Mouse (Mus musculus): ENCODE data around the gene Ccdc85c. TPM values are rescaled to one million over a fixed set of nuclear protein-coding genes. Genes with fewer than 3 reads are reported as not detected.

Ccdc85c gene
- polyA plus RNA-seq, 1 experiment = 26.1 TPM

DNA sequence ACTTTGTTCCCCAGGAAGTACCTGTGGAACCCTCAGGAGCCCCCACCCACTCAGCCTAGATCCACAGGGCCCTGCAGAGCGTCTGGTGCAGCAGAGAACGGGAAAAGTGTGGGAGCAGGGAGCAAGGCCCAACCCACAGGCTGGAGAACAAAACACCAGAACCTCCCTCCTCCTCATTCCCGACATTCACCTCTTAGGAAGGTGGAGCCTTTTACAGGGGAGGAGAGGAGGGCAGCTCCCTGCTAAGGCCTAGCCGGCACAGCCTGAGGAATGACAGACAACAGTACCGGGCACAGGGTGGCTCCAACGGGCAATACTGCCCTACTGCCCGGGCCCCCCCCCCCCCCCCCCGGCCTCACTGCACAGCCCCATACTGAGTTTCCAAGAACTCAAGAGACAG, 51.9 kb downstream of the Ccdc85c start:
- TF ChIP-seq POLR2A (IDR thresholded peaks at IDR 0.05; ENCODE audit: control insufficient read depth, extremely low read depth, insufficient read depth, low read length, poor library complexity) = no peak
- no peak for TF ChIP-seq CTCF (IDR thresholded peaks at IDR 0.05; ENCODE audit: borderline replicate concordance, control insufficient read depth, extremely low read depth, insufficient read depth, low read length, poor library complexity)
- no peaks in the 10 kb centered on the region for H3K4me1 ChIP-seq (replicated peaks; ENCODE audit: control insufficient read depth, insufficient read depth, low read length)
- no peaks in the 10 kb centered on the region for H3K27me3 ChIP-seq (ENCODE audit: control insufficient read depth, insufficient read depth, low read length)
- DNase-seq = no peak
- H3K27ac ChIP-seq (ENCODE audit: control insufficient read depth, insufficient read depth, low read length) = no peak overlapping the region
- WGBS = 89% methylated on average over 8 of the region's 8 CpGs
- H3K4me3 ChIP-seq (ENCODE audit: control insufficient read depth, insufficient read depth, low read length) = no peak overlapping the region
- H3K36me3 ChIP-seq (ENCODE audit: control insufficient read depth, insufficient read depth, low read length) = no peaks in the 10 kb centered on the region

DNA sequence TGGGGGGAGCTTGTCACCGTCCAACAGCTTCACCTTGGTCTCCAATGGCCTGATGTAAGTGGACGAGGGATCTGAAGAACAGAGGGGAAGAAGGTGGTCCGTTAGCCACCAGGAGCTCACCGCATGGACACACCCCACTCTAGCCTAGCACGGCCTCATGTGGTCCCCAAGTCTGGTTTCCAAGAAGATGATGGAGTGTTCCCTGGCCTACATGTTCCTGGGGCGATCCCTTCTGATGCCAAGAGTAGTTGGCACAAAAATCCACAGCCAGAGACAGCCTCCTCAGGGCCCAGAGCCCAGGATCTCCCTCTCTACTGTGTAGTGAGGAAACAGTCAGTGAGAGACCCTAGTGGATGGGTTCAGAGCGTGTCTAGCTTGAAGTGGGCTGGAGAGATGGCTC, 53.5 kb downstream of the Ccdc85c start:
- no peak overlapping the region for H3K27ac ChIP-seq (ENCODE audit: control insufficient read depth, insufficient read depth, low read length)
- TF ChIP-seq CTCF (IDR thresholded peaks at IDR 0.05; ENCODE audit: borderline replicate concordance, control insufficient read depth, extremely low read depth, insufficient read depth, low read length, poor library complexity) (no peak), POLR2A (IDR thresholded peaks at IDR 0.05; ENCODE audit: control insufficient read depth, extremely low read depth, insufficient read depth, low read length, poor library complexity) (no peak)
- no peaks in the 10 kb centered on the region for H3K4me1 ChIP-seq (replicated peaks; ENCODE audit: control insufficient read depth, insufficient read depth, low read length)
- no peaks in the 10 kb centered on the region for H3K27me3 ChIP-seq (ENCODE audit: control insufficient read depth, insufficient read depth, low read length)
- no peak for DNase-seq
- WGBS = 95% methylated on average over 7 of the region's 7 CpGs
- H3K36me3 ChIP-seq (ENCODE audit: control insufficient read depth, insufficient read depth, low read length) = no peaks in the 10 kb centered on the region
- H3K4me3 ChIP-seq (ENCODE audit: control insufficient read depth, insufficient read depth, low read length) = no peak overlapping the region

DNA sequence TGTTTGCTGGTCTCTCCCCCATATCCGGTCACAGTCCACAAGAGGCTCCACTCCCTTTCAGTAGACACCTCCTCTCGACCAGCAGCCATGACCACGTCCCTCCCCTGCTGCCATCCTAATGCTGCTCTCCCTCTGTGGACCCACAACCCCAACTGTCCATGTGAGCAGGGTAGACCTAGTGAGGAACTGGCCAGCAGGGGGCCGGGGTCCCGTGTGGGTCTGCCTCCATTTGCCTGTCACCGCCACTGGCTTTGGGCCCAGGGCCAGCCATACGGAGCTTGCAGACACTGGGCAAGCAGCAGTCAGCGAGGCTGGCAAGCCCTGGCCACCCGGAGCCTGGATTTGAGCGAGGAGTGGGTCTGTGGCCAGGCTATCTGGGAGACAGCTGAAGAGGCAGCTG, 54.0 kb downstream of the Ccdc85c start:
- H3K4me1 ChIP-seq (replicated peaks; ENCODE audit: control insufficient read depth, insufficient read depth, low read length) = no peaks in the 10 kb centered on the region
- TF ChIP-seq CTCF (IDR thresholded peaks at IDR 0.05; ENCODE audit: borderline replicate concordance, control insufficient read depth, extremely low read depth, insufficient read depth, low read length, poor library complexity) (no peak), POLR2A (IDR thresholded peaks at IDR 0.05; ENCODE audit: control insufficient read depth, extremely low read depth, insufficient read depth, low read length, poor library complexity) (no peak)
- no peaks in the 10 kb centered on the region for H3K36me3 ChIP-seq (ENCODE audit: control insufficient read depth, insufficient read depth, low read length)
- WGBS = 85% methylated on average over 10 of the region's 10 CpGs
- DNase-seq = no peak
- no peak overlapping the region for H3K27ac ChIP-seq (ENCODE audit: control insufficient read depth, insufficient read depth, low read length)
- no peaks in the 10 kb centered on the region for H3K27me3 ChIP-seq (ENCODE audit: control insufficient read depth, insufficient read depth, low read length)
- no peak overlapping the region for H3K4me3 ChIP-seq (ENCODE audit: control insufficient read depth, insufficient read depth, low read length)

DNA sequence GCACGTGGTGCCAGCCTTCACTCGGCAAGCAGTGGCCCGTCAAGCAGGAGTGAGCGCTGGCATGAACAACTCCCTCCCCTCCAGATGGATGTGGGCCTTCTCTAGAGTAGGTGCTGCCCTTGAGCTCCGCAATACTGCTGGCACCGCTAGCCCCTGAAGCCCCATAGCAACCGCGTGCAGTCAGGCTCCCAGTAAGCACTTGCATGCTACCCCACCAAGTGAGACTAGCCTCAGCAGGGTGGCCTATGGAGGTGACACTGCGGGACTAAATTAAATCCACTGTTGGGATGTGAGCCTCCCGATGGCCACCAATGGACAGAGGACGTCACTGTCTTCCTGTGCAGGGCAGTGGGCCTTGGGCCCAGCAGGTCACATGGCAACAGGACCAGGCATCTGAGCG, 54.6 kb downstream of the Ccdc85c start:
- WGBS = 92% methylated on average over 12 of the region's 12 CpGs
- TF ChIP-seq POLR2A (IDR thresholded peaks at IDR 0.05; ENCODE audit: control insufficient read depth, extremely low read depth, insufficient read depth, low read length, poor library complexity) (no peak), CTCF (IDR thresholded peaks at IDR 0.05; ENCODE audit: borderline replicate concordance, control insufficient read depth, extremely low read depth, insufficient read depth, low read length, poor library complexity) (no peak)
- no peaks in the 10 kb centered on the region for H3K4me1 ChIP-seq (replicated peaks; ENCODE audit: control insufficient read depth, insufficient read depth, low read length)
- no peak overlapping the region for H3K4me3 ChIP-seq (ENCODE audit: control insufficient read depth, insufficient read depth, low read length)
- H3K27me3 ChIP-seq (ENCODE audit: control insufficient read depth, insufficient read depth, low read length) = no peaks in the 10 kb centered on the region
- no peak for DNase-seq
- H3K36me3 ChIP-seq (ENCODE audit: control insufficient read depth, insufficient read depth, low read length) = no peaks in the 10 kb centered on the region
- H3K27ac ChIP-seq (ENCODE audit: control insufficient read depth, insufficient read depth, low read length) = no peak overlapping the region

DNA sequence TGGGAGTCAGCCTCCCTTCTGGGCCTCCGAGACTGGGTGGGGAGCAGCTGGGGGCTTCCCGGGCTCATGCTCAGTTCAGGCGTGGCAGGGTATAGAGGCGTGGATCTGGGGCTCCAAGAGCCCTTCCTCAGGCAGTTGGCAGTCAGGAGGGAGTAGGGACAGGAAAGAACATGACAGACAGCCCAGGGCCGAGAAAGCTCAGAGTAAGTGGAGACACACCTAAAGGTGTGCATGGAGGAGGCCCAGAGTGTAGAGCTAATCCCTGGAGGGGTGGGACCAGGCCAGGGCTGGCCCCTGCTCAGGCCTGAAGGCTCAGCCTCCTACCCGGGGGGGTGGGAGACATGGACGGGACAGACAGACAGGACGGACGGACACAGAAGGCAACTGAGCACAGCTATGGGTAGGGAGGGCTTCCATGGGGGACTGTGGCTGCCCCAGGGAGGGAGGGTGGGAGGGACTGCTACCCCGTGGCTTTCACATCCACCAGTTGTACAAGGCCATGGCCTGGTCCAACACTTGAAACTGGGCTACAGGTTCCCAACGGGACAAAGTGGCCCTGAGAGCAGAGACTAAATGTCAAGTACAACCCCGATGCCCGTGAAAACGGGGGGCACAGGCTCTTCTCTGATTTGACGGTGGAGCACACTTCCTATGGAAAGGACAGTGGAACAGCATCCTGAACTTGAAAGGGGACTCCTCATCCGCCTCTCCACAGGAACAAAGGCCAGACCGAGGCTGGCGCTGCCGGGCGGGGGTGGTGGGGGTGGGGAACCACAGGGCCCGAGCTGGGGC, 55.2 kb downstream of the Ccdc85c start:
- 93% methylated on average over 21 of the region's 21 CpGs for WGBS
- TF ChIP-seq CTCF (IDR thresholded peaks at IDR 0.05; ENCODE audit: borderline replicate concordance, control insufficient read depth, extremely low read depth, insufficient read depth, low read length, poor library complexity) (no peak), POLR2A (IDR thresholded peaks at IDR 0.05; ENCODE audit: control insufficient read depth, extremely low read depth, insufficient read depth, low read length, poor library complexity) (no peak)

DNA sequence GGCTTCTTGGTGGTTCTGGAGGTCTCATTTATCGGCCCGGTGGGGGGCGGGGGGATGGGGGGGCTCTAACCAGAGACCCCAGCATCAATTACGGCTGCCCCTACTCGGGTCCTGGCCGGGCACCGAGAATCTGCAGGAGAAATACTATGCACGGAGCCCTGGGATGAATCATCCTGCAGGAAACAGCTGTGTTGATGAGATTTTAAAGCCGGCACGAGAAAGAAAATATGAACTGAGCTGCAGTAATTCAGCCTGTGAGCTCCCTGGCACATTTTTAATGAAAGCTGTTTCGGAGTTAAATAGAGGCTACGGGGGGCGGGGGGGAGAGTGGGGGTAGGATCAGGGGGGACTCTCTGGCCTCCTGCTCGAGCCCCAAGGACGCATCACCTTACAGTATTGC, 56.1 kb downstream of the Ccdc85c start:
- no peak overlapping the region for H3K27ac ChIP-seq (ENCODE audit: control insufficient read depth, insufficient read depth, low read length)

More for the DNA sequence above, 55.2 kb downstream of the Ccdc85c start:
- Histone ChIP-seq H3K4me1 (replicated peaks; ENCODE audit: control insufficient read depth, insufficient read depth, low read length) (no peaks in the 10 kb centered on the region), H3K4me3 (ENCODE audit: control insufficient read depth, insufficient read depth, low read length) (no peak overlapping the region), H3K27me3 (ENCODE audit: control insufficient read depth, insufficient read depth, low read length) (no peaks in the 10 kb centered on the region), H3K27ac (ENCODE audit: control insufficient read depth, insufficient read depth, low read length) (no peak overlapping the region), H3K36me3 (ENCODE audit: control insufficient read depth, insufficient read depth, low read length) (no peaks in the 10 kb centered on the region)
- DNase-seq = no peak

More for the DNA sequence above, 56.1 kb downstream of the Ccdc85c start:
- Histone ChIP-seq H3K4me1 (replicated peaks; ENCODE audit: control insufficient read depth, insufficient read depth, low read length) (no peaks in the 10 kb centered on the region), H3K36me3 (ENCODE audit: control insufficient read depth, insufficient read depth, low read length) (no peaks in the 10 kb centered on the region), H3K4me3 (ENCODE audit: control insufficient read depth, insufficient read depth, low read length) (no peak overlapping the region), H3K27me3 (ENCODE audit: control insufficient read depth, insufficient read depth, low read length) (no peaks in the 10 kb centered on the region)
- WGBS = 90% methylated on average over 15 of the region's 15 CpGs
- no peak for DNase-seq
- TF ChIP-seq CTCF (IDR thresholded peaks at IDR 0.05; ENCODE audit: borderline replicate concordance, control insufficient read depth, extremely low read depth, insufficient read depth, low read length, poor library complexity) = no peak
- no peak for TF ChIP-seq POLR2A (IDR thresholded peaks at IDR 0.05; ENCODE audit: control insufficient read depth, extremely low read depth, insufficient read depth, low read length, poor library complexity)

Data from thymus, adult 2 months (tissue).